Mouse (Mus musculus) liver, adult 2 months (tissue): Measurements from ENCODE around the gene Depdc1b. TPM values are rescaled to one million over a fixed set of nuclear protein-coding genes. Genes with fewer than 3 reads are reported as not detected.

Source experiments
- DNase-seq: peaks from one replicate; pipeline ENCODE4 v3.0.0-alpha.2; 2011; ENCODE audit warnings: low read depth, low spot score; ENCODE audit errors: extremely low read depth
- H3K27ac ChIP-seq: fragments of 200-500 bp; replicated peaks from 2 replicates; pipeline ENCODE4 v1.5.1; 2012; ENCODE audit warnings: low read depth, mild to moderate bottlenecking, control low read depth, inconsistent platforms, low read length; ENCODE audit not compliant: insufficient read depth
- H3K27me3 ChIP-seq: fragments of 200-500 bp; 2 replicates; pipeline ENCODE4 v1.6.1; 2012; ENCODE audit warnings: mild to moderate bottlenecking, moderate library complexity, low read length, inconsistent platforms; ENCODE audit not compliant: control insufficient read depth, insufficient read depth
- H3K36me3 ChIP-seq: fragments of 200-500 bp; 2 replicates; pipeline ENCODE4 v1.6.1; 2012; ENCODE audit warnings: low read length, inconsistent platforms; ENCODE audit not compliant: control insufficient read depth, insufficient read depth
- H3K4me1 ChIP-seq: fragments of 200-500 bp; 2 replicates; pipeline ENCODE4 v1.6.1; 2011; ENCODE audit warnings: low read length; ENCODE audit not compliant: control insufficient read depth, insufficient read depth
- H3K4me3 ChIP-seq: fragments of 200-500 bp; 2 replicates; pipeline ENCODE4 v1.5.1; 2011; ENCODE audit warnings: low read depth, mild to moderate bottlenecking, control low read depth, low read length, moderate library complexity; ENCODE audit not compliant: insufficient read depth
- H3K79me2 ChIP-seq: fragments of 200-500 bp; 2 replicates; pipeline ENCODE4 v1.6.1; 2012; ENCODE audit warnings: inconsistent platforms, mild to moderate bottlenecking, low read length, moderate library complexity; ENCODE audit not compliant: control insufficient read depth, insufficient read depth
- H3K9ac ChIP-seq: fragments of 200-500 bp; 2 replicates; pipeline ENCODE4 v1.6.1; 2012; ENCODE audit warnings: low read depth, mild to moderate bottlenecking, control low read depth, inconsistent platforms, low read length
- CTCF ChIP-seq: fragments of 200-500 bp; IDR thresholded peaks from 2 replicates; pipeline ENCODE4 v1.5.1; 2011; ENCODE audit warnings: low read depth, low read length, control low read depth
- POLR2A ChIP-seq: fragments of 200-500 bp; IDR thresholded peaks from 2 replicates; pipeline ENCODE4 v1.6.1; 2011; ENCODE audit warnings: low read length, control low read depth; ENCODE audit not compliant: insufficient read depth; ENCODE audit errors: extremely low read depth
- WGBS: fragments of 180-500 bp; shearing (Covaris S2); methylation state at CpG from one replicate; pipeline ENCODE4 v1.1.7; 2018; 5-methylcytosine and 5-hydroxymethylcytosine counted together
- polyA plus RNA-seq: library from polyadenylated mRNA; depleted of rRNA; stranded (reverse); fragments of >200 nt; gene quantifications from 2 replicates; pipeline ENCODE4 v1.2.3, GENCODE M21; 2012
- total RNA-seq: library from RNA; depleted of rRNA; stranded (reverse); fragments of >200 nt; gene quantifications from 2 replicates; pipeline ENCODE4 v1.2.3, GENCODE M21; 2014

Gene Depdc1b
- total and polyA plus RNA-seq, 2 experiments, result 0.28 TPM; not detected in 1

GRCm38 (mm10) chr13:108327047-108327446 lies 10.9 kb downstream of the Depdc1b start:
- H3K27ac ChIP-seq, result no peak overlapping the region
- H3K36me3 ChIP-seq, result no peaks in the 10 kb centered on the region
- H3K9ac ChIP-seq, result no peak overlapping the region
- TF ChIP-seq POLR2A (no peak), CTCF (no peak)
- H3K27me3 ChIP-seq, result no peaks in the 10 kb centered on the region
- H3K79me2 ChIP-seq, result no peaks in the 10 kb centered on the region
- no peak for DNase-seq
- 86% methylated on average over 7 of the region's 7 CpGs for WGBS
- no peak overlapping the region for H3K4me3 ChIP-seq
- no peaks in the 10 kb centered on the region for H3K4me1 ChIP-seq

GRCm38 (mm10) chr13:108328406-108329180 lies 12.5 kb downstream of the Depdc1b start:
- no peak for DNase-seq
- H3K27ac ChIP-seq, result no peak overlapping the region
- H3K36me3 ChIP-seq, result no peaks in the 10 kb centered on the region
- WGBS, result 92% methylated on average over 21 of the region's 21 CpGs
- H3K4me1 ChIP-seq, result no peaks in the 10 kb centered on the region
- TF ChIP-seq POLR2A (no peak), CTCF (no peak)
- no peak overlapping the region for H3K9ac ChIP-seq
- H3K27me3 ChIP-seq, result no peaks in the 10 kb centered on the region
- H3K4me3 ChIP-seq, result no peak overlapping the region
- no peaks in the 10 kb centered on the region for H3K79me2 ChIP-seq

GRCm38 (mm10) chr13:108329693-108330092 lies 13.6 kb downstream of the Depdc1b start:
- Histone ChIP-seq H3K79me2 (no peaks in the 10 kb centered on the region), H3K4me1 (no peaks in the 10 kb centered on the region), H3K9ac (no peak overlapping the region), H3K4me3 (no peak overlapping the region), H3K27ac (no peak overlapping the region), H3K36me3 (no peaks in the 10 kb centered on the region), H3K27me3 (no peaks in the 10 kb centered on the region)
- DNase-seq, result peak; percentile 28
- 61% methylated on average over 3 of the region's 3 CpGs for WGBS
- TF ChIP-seq POLR2A, result no peak
- no peak for TF ChIP-seq CTCF

- Histone ChIP-seq H3K27ac (no peak overlapping the region), H3K9ac (no peak overlapping the region), H3K27me3 (no peaks in the 10 kb centered on the region), H3K36me3 (no peaks in the 10 kb centered on the region), H3K79me2 (no peaks in the 10 kb centered on the region), H3K4me3 (no peak overlapping the region), H3K4me1 (peaks cover 4% of the 10 kb centered on the region; the same call in 1 of the 2 replicates)
- TF ChIP-seq POLR2A (no peak), CTCF (no peak)
- no peak for DNase-seq
- 80% methylated on average over 15 of the region's 15 CpGs for WGBS
These were observed 19.3 kb downstream of the Depdc1b start for GRCm38 (mm10) chr13:108335257-108336003.

GRCm38 (mm10) chr13:108336192-108336591 lies 20.1 kb downstream of the Depdc1b start:
- Histone ChIP-seq H3K4me1 (peaks cover 4% of the 10 kb centered on the region; the same call in 1 of the 2 replicates), H3K79me2 (no peaks in the 10 kb centered on the region), H3K9ac (no peak overlapping the region), H3K27me3 (no peaks in the 10 kb centered on the region), H3K4me3 (no peak overlapping the region), H3K36me3 (no peaks in the 10 kb centered on the region), H3K27ac (no peak overlapping the region)
- 93% methylated on average over 11 of the region's 11 CpGs for WGBS
- TF ChIP-seq POLR2A (no peak), CTCF (no peak)
- no peak for DNase-seq
